Mouse (Mus musculus) frontal cortex, adult (tissue): ENCODE data around the gene Oxnad1.
"Not testable (repeated sequence)": the region's sequence is repeated elsewhere in the genome, so short reads cannot be mapped to it uniquely, and the experiment has no call there.

ENCODE experiments used
- ATAC-seq: cut with Nextera tagmentation; 2 replicates; pipeline ENCODE4 v1.9.2; 2017; ENCODE audit warnings: mild to moderate bottlenecking, moderate library complexity, mixed read lengths; ENCODE audit not compliant: low TSS enrichment

The Oxnad1 gene

DNA sequence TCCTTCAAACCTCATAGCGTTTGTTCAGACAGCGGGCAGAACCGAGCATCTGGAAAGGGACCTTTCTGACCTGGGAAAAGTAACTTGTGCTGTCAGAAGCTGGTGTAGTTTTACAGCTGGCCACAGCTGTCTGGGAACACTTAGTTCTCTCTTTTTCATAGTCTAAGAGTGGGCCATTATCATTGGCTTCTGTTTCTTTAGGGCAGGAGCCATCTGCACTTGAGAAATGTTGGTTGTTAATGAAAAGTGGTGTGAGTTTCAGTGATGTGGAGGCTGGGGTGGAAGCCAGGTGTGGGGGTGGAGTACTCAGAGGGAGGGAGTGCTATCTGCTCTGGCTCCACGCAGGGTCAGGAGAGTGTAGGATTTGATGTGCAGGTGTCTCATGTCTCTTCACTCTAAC lies 6.0 kb downstream of the Oxnad1 start:
- ATAC-seq: no peak

DNA sequence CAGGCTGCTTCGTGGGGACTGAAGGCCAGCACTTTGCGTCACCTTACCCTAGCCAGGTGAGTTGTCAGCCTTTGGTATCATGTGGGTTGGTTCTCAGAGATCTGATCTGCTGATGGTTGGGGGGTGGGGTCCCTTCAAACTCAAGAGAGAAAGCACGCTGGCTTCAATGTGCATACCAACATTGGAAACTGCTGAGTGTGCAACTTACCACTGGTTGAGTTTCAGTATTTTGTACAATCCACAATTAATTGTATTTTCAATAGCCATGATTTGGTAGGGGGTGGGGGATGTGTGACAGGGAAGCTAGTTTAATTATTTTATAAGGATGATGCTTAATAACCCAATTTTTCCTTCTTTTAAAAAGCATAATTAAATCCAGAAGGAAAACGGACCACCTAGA lies 6.5 kb downstream of the Oxnad1 start:
- no peak for ATAC-seq

DNA sequence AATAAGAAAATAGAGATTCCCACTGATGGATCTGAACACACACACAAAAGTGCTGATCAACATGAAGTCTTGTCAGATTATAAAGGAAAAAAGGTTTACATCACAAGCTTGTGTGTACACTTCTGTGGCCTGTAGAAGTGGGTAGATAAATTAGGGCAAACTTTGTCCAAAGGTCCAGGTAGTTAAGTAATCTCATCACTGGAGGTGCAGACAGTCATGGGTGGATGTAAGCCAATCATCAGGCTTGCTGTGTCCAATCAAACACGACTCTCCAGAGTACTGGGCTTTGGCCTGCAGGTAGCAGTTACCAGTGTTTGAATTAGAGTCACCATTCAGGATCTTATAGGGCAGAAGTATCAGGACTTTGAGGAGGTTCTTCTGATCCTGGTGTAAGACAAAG lies 7.8 kb downstream of the Oxnad1 start:
- no peak for ATAC-seq

DNA sequence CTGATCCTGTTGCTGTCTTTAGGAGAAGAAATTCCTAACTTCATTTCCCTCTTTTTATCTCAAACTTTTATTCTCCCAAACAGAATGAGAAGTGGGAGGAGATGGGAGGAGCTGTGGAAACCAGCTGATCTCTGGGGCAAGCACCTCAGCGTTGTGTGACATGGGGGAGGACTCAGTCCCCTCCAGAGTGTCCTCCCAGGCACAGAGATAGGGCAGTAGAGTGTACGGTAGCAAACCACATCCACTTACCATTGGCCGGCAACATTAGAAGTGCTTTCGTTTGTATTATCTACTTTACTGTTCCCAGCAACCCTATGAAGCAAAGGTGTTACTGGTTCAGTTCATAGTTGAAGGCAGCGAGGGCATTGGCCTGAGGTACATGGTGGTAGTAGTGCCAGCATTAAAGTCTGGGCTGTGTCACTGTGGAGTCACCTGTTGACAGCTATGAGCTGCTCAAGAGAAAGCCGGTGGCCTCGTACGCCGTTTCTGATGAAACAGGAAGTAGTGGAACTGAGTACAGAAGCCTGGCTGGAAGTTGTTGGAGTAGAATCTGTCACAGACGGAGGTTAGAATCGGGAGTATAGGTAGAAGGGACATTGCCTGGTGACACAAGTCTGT lies 8.4 kb downstream of the Oxnad1 start:
- ATAC-seq: no peak

DNA sequence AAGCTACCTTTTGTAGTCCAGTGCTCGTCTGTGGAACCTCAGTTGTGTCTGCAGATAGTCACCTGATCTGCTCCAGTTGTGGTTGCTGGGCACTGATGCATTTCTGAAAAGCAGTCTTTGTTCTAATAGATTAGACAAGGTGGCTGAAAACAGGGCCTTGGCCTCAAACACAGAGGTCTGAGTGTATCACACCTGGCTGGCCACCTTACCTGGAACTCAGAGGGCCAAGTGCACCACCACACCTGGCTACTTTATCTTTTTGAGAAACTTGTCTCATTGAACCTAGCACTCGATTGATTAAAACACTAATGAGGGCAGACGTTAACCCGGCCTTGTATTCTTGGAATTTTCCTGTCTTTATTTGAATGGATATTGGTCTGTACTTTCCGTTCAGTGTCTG lies 10.5 kb downstream of the Oxnad1 start:
- ATAC-seq: no peak

DNA sequence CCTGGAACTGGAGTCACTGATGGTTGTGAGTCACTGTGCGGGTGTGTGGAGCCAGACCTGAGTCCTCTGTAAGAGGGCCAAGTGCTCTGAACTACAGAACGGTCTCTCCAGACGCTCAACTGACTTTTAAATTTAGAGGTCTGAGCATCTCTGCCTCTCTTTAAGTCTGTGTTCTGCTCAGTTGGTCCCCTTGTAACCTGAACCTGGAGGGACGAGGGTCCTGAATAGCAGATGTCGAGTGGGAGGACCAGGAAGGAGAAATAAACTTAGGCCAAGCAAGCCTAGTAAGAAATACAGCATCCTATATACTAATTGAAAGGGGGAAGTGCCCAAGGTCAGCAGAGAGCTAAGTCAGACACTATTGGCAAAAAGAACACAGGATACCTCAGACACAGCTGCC lies 11.6 kb downstream of the Oxnad1 start:
- ATAC-seq: no peak

DNA sequence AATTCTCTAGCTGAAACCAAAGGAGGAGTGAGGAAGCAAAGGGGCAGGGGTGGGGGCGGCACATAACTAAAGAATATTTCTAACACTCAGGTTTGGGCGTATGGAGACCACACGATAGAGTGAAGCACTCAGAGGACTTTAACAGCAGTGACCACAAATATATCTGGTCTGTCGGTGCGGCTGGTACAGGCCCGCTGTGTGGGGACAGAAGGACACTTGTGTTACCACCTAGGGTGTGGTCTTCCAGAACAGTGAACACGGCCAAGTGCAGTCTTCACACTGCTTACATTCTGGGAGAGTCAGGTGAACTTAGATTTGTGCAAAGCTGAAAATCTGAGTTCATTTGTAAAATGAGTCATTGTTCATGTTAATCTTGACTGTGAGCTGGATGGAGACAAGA lies 12.5 kb downstream of the Oxnad1 start:
- no peak for ATAC-seq

DNA sequence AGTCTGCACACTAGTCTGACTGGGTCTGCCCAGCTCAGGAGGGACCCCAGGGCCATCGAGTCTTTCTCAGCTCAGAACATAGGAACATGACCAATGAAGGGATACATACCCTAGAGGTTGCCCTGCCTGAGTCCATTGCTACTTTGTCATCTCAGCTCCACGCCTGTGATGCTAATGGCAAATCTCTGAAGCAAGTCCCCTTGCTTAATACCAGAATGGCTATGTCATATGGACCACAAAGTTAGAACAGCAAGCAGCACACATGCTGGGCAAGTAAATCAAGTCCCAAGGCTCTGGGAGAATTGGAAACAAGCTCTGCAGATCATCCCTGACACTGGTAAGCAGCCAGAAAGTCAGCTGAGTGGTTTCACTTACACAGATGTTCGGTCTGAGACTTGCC lies 13.8 kb downstream of the Oxnad1 start:
- ATAC-seq: no peak

DNA sequence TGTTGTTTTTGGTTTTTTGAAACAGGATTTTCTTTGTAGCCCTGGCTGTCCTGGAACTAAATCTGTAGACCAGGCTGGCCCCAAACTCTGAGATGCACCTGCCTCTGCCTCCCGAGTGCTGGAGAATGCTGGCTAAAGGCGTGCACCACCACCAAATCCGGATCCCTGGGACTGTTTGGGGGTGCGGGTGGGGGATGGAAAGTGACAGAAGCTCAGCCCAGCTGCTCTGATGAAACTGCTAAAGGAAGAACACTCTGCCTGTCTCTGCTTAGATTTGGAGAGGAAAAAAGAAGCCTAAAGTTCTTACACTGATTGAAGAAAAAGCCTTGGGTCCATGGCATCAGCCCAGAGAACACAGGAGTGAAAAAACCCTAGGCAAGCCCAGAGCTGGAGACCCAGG lies 18.4 kb downstream of the Oxnad1 start:
- no peak for ATAC-seq

DNA sequence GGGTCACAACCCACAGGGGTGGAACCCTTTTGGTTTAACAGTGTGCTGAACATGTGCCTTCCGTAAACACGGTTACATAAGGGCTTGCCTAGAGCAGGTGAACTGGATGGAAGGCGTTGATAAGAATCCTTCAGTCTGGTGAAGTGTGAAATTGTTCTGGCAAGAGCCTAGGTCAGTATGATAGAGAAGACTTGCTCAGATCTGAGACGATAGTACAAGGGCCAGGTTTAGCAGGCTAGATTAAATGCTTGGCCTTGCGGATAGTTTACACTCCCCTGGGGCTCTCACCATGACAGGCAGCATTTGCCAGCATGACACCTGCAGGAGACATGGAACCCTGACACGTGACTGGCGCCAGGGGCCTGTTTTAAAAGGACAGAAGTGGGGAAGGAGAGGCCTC lies 20.5 kb downstream of the Oxnad1 start:
- no peak for ATAC-seq

DNA sequence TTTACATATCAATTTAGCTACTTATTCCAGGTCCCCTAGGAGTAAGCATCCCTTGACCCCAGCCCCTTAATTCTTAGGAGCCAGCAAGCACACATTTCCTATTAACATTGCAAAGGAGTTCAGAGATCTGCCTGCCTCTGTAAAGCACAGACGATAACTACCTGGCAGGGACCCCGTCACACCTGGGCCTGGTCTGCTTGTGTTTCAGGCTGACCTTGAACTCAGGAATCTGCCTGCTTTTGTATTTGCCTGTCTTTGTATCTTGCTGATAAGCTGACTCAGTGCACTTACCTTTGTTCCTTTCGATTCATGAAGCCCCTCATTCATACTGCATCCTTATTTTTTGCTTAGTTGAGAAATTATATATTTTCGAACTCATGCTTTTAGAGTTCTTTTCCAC lies 21.7 kb downstream of the Oxnad1 start:
- no peak for ATAC-seq

DNA sequence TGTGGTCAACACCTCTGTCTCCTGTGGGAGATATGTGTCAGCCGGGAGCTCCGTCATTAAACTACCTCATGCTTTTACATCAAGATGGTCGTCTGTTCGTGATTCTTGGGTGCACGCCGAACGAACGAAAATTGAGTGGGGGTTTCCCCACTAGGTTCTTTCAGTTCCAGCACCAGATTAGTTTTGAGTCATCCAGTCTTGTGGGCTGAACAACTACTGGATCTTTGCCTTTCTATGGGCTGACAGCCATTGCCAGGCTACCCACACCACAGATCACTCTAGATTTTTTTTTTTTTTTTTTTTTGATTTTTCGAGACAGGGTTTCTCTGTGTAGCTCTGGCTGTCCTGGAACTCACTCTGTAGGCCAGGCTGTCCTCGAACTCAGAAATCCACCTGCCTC lies 26.9 kb downstream of the Oxnad1 start:
- ATAC-seq: not testable (repeated sequence)

DNA sequence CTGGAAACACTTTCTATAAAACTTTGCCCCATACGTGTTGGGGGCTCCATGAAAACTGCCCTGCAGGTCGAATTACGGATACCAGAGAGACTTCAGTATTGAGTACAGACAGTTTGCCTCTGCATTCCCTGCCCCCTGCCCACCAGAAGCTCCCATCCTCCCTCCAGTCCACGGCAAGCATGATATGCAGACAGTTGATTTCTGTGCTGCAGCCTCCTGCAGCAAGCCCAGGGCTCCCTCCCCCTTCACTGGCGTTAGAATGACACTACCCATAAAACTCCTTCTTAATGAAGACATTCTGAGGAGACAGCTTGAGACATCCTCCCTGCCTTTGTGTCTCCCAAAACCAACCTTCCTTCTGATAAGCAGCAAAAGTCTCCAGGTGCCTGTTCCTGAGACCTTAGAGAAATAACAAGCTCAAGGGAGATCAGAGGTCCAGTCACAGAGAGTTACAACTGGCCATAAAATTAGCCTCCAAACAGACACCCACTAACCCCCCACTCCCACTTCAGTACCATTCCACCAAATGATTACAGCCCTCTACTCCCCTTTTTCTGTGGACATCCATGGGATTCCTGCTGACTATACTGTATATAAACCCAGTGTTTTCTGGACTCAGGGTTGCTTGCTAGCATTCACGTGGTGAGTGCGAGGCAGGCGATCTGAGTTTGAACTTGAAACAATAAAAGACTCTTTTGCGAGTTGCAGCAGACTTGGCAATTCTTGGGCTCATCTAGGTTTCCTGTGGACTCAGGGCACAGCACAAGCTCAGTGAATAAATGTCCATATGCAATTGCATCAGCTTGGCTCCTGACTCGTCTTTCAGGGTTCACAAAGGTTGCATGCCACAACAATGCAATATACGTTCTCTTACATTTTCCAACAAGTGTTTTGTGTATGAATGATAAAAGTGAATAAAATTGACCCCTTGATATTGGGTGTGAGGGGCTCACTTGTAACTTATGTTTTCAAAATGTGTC lies 36.1 kb downstream of the Oxnad1 start:
- ATAC-seq: no peak

DNA sequence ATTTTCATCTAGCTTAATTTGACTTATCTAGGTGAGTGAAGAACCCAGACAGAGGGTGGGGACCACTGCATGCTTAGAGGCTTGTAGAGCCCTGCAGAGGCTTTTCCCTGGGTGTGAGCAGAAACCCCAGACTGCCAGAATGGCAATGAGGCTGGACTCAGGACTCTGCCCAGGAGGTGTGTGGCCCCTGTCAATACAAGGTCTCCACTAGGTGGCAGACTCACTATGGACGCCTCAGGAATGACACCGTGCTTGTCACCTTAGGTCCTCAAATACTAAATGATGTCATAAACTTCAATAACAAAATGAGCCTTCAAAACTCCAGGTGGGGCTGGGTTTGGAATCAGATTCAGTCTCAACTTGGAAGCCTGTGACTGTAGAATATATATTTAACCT lies 36.7 kb downstream of the Oxnad1 start:
- no peak for ATAC-seq

DNA sequence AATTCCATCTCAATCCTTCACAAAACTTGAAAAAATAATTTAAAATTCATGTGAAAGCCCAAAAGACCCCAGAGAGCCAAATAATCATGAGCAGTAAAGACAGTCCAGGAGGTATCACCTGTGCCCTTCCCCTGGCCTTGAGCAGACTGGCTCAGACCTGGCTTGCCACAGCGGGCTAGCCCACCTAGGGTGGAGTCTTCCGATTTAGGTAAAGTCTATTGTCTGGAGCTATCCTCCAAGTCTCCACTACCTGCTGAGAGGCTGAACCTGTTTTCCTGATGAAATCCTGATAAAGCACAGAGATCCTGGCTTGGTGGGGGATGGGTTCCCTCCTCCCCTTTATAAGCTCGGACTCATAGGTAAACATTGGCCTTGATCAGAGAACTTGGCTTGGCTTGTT lies 39.1 kb downstream of the Oxnad1 start:
- ATAC-seq: no peak

DNA sequence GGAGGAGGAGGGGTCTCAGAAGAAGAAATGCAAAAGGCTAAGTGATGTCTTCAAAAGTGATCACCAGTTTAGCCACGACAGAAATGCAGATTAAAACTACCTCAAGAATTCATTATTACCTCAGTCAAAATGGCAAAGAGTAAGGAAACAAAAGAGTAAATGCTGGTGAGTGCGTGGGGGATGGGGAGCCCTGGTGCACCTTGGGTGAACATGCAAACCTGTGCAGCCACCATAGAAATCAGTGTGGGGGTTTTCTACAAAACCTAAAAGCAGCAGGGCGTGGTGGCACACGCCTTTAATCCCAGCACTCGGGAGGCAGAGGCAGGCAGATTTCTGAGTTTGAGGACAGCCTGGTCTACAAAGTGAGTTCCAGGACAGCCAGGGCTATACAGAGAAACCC lies 40.1 kb downstream of the Oxnad1 start:
- not testable (repeated sequence) for ATAC-seq

DNA sequence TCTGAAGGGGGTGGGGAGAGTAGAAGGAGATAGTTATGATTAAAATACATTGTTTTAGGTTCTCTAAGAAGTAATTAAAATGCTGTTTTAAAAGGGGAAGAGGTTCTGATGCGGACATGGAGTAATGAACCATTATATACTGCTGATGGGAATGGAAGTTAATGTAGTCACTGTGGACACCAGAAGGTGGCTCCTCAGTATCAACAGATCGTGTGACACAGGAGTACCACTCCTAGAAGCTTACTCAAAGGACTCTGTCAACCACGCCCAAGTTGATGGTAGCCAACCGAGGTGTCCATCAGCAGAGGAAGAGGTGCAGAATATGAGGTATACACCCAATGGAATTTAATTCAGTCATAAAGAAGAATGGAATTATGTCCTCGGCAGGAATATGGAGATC lies 43.2 kb downstream of the Oxnad1 start:
- no peak for ATAC-seq

DNA sequence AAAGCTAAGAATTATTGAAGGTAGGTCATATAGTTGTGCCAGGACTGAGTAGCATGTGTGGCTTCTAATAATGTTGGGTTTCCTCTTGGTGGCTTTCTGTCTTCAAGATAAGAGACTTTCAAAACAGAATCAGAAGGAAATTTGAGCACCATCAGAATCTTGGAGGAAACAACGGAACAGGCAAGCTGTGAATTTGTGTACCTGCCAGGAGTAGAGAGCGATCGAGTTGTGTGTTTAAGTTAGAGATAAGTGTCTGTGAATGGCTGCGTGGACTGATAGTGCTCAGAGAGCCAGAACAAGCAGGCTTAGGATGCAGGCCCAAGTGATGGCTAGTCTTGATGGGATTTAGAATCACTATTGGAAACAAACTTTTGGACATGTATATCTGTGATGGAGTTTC lies 46.7 kb downstream of the Oxnad1 start:
- no peak for ATAC-seq

DNA sequence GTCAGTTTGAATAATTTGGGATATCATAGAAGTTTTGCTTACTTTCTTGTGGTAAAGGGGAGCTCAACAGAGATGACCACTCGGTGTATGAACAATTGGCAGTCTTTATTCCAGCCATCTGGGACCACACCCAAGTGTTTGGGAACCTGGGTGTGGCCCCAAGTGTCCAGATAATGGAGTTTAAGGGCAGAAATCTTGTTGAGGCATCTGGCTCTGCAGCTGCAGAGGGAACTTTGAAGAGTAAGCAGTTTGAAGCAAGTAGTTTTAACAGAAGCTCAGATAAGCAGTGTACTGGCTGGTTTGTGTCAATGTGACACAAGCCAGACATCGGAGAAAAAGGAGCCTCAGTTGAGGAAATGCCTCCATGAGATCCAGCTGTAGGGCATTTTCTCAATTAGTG lies 49.1 kb downstream of the Oxnad1 start:
- no peak for ATAC-seq

DNA sequence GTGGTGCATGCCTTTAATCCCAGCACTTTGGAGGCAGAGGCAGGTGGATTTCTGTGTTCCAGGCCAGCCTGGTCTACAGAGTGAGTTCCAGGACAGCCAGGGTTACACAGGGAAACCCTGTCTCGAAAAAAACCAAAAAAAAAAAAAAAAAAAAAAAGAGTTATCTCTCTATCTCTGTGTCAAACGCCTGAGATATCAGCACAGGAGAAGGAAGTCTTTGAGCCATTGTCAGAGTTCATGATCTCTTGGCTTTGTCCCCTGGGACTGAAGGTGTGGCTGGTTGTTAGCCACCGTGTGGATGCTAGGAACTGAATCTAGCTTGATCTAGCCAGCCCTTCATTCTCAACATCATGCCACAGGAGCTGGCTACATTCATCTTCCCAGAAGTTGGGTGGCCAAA lies 51.3 kb downstream of the Oxnad1 start:
- not testable (repeated sequence) for ATAC-seq

DNA sequence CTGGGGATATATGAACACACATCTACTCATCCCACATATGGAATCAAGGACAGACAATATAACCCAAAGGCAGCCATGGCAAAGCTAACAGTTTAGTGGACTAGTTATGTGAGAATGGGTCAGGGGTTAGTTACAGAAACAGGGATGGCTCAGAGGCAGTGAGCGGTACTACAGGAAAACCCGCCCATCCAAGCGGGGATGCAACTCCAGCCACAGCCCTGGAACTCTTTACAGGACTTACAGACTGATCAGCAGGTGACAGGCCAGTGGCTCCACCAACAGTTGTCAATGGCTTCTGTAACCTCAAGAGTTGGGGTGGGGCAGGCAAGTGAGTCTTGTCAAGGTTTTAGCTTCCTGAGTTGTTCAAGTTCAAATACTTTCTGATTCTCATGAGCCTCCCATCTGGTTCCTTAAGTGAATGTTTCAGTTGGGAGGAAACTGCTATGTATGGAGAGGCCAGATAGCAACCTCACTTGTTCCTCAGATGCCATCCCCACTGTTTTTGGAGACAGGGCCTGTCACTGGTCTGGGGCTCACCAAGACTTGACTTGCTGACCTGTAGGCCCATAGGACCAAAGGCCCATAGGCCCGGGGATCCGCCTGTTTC lies 55.3 kb downstream of the Oxnad1 start:
- no peak for ATAC-seq

DNA sequence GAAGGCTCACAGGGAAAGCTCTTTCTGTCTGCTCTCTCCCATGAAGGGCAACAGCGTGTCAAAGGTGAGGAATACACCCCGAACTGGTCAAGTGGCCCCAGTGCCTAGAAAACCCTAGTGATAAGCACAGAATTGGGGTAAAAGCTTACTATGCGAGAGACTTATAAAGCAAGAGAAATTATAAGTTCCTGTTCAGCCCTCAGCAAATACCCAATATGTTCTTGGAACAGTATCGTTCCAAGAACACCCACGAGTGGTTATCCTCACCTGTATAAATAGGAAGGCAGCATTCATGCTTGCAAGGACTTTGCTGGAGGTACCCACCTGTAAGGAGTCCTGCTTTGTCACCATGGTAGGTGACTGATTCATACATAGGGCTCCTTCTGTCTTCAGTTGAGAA lies 56.5 kb downstream of the Oxnad1 start, which contains the start of gene Msmb:
Gene Msmb, plus strand, starts transcription at position 301 of the 400 bp plus-strand sequence.
- ATAC-seq: no peak

DNA sequence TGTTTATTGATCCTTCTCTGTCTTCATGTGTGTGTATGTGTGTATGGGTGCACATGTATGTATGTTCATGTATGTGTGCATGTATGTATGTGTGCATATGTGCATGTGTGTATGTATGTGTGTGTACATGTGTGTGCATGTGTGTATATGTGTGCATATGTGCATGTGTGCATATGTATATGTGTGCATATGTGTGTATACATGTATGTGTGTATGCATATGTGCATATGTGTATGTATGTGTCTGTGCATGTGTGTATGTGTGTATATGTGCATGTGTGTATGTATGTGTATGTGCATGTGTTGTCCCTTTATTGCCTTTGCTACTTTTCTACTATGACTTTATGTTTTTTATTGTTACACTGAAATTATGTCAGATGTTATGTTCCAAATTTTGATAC lies 59.6 kb downstream of the Oxnad1 start:
- ATAC-seq: no peak
